Mouse (Mus musculus) brain, adult 2 months (tissue): ENCODE results near the gene Vamp9.

Experiments
- DNase-seq: peaks from one replicate; pipeline ENCODE4 v3.0.0; 2011; ENCODE audit warnings: low read depth, low spot score

Gene Vamp9

DNA sequence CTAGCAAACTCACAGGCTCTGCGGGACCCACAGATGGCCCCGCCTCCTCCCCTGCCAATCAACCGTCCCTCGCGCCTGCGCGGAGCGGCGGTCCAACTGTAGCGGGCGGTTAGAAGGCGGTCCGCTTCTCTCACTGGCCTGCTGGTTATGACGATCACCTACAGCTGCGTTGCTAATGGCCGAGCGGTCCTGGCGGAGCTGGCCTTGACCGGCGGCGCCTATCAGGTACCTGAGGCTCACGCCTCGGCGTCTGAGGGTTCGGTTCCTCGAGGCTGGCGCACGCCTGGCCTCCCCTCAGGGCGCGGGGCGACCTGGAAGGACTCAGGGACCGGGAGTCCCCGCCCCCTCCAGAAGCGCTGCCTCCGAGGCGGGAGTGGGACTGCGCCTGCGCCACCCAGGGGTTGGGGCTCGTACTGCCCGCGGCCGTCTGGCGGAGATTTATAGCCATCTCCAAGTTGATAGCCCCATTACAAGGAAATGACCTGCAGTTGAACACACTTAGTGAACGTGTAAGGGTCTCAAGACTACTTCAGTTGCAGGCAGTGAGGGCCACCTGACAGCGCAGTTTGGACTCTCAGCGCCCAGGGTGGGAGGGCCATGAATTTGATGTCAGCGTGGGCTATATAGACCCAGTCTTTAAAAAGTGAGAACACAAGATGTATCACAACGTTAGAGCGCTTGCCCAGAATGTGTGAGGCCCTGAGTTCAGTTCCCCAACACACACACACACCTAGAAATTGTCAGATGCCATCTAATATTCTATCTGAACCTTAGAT, at the start of gene Vamp9:
Gene Vamp9 (plus strand): TSS at position 74 of the 776 bp plus-strand sequence.
- peak; percentile 96 for DNase-seq

DNA sequence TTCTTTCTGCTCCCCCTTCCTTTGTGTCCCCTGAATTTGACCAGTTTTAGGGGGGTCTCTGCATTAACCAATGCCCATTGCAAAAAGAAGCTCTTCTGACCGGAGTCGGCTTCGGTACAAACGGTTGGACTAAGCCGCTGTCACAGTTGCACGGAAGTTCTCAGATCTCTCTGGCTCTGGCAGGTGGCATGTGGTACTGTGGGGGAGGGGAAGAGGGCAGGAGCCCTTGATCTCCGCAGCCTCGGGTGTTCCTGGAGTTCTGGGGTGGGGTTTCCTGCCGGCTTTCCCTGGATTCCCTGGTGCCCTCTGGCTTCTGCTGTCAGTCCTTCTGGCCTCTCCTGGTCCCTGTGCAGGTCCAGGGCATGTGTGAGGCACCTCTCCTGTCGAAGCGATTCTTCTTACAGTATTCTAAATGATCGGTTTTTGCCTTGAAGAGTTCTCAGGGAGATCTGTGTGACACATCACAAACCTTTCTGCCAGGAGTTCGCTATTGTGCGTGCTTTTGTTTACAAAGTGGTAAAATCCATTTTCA, 48.9 kb upstream of the Vamp9 start:
- no peak for DNase-seq

DNA sequence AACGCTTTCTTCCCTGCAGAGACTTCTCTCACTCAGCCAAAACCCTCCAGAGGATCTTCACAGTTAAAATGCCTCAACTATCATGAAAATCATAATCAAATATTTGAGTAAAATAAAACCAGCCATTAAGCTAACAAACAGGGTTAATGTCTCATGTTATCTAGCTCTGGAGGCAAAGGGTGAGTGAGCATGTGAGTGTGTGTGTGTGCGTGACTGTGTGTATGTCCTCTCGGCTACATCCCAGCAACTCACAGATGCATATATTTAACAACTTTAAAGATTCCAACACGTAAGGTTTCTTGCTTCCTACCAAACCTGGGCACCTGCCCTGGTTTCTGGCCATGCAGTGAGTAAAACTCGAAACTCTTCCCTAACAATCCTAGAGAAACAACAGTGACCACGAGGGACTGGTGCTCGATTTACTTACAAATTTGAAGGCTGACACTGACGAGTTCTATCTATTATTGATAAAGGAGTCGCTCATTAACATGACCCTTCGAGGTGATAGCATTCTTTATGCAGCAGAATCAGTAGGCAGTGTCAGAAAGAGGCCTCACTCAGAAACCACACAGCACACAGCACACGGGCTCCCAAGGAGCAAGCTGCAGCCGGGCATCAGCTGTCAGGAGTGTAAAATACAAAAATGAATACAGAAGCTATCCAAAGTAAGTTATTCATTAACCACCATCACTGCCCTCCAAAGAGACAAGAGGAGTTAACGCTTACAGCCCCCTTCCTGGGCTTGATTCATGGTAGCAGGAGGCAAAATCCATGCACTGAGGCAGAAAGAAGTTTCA, 46.2 kb upstream of the Vamp9 start:
- no peak for DNase-seq

DNA sequence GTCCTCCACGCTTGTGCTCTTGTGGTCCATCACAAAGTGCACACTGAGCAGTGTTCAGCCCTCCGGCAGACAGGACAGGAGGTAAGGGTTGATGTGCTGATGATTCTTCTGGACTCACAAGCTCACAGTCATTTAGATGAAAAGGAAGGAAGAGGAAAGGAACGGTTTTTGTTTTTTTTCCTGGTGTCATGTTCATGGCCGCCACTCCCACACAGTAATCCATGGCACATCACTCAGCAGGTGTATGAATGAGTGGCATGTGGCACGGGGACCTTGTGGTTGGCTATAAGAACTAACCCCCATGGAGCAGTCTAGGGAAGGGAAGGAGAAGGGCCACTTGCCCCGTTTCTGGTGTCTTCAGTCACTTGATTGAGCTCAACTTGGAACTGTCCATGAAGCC, 44.2 kb upstream of the Vamp9 start:
- DNase-seq = no peak

DNA sequence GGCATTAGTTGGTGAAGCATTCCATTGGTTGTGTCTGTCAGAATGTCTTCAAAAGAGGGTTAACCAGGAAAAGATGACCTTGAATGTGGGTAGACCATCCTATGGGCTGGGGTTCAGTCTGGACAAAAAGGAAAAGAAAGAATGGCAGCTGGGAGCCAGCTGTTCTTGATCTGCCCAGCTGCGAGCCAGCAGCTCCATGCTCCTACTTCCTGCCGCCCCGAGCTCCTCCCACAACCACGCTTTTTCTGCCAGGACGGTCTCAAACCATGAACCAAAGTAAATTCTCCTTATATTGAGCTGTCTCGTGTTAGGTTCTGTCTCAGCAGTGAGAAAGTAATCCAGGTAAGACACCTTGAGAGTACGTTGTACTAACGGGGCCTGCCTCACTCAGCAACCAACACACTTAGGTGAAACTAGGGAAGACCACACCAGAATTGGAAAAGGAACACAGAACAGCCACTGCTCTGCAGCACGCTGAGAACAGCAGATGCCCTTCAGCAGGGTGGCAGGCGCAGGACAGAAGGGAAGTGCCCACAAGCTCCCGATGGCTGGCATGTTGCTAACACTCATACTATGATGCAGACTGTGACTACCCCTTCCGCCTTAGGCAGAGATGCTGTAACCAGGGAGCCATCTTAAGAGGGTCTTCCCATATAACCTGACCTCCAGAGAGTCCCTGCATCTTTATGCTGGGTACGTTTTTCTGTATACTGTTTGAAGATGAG, 42.2 kb upstream of the Vamp9 start:
- DNase-seq = peak; percentile 59

DNA sequence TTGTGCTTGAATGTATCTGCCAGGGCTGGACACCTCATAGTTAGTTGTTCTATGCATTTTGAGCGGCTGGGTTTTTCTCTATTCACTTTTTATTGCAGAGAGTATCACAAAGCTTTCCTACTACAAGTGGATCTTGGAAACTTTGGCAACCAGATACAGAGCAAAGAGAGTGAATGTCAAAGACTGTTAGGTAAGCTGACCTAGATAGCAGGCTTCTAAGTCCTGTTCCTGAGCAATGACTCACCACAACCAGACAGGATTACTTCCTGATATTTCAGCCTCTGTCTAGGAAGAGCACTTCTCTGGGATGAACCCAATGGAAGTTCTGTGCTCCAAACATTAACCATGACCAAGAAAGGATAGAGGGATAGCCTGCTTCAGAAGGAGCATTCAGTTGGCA, 40.3 kb upstream of the Vamp9 start:
- DNase-seq = peak; percentile 51

DNA sequence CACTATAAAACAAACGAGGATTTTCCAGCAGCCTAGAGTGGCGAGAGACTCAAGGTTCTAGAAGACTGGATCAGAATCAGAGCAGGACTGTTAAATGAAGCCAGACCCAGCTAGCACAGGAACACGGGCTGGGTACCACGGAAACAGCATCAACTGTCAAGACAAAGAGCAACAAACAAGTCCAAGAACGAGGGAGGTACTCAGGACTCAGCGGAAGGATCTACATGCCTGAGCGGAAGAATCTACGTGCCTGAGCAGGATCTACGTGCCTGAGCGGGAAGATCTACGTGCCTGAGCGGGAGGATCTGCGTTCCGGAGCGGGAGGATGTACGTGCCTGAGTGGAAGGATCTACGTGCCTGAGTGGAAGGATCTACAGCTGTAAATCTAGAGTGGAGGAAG, 37.8 kb upstream of the Vamp9 start:
- DNase-seq = no peak

DNA sequence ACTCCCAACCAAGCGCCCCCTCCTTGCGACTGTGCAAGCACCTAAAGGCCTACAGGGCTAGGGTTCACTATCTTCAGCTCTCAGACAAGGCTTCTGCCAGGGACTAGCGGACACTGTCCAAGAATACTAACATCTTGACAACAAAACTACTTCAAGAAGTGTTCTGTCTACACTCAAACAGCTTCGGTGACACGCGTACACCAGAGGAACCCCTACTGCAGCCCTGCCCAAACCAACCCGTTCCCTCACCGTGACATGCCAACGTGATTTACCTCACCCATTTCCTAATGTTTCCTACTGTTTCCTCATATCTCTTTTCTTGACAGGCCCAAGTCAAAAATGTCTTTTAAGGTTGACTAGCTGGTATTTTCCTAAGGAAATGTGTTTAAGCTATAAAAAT, 37.1 kb upstream of the Vamp9 start:
- DNase-seq = no peak

DNA sequence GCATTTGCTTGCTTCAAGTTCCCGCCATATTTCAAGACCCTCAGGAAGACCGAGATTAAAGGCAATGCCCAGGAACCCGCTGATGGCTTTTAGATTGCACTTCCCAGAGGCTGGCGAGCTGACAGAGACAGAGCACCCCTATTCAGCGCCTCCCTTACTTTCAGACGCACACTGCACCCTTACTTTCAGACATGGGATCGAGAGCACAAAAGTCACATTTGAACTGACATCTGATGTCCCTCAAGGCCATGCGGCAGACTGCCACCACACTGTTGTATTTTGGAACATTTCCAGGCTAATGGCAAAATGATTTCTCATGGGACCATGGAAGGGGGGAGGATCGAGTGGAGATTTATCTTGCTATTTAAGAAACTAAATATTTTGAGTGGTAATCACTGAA, 28.5 kb upstream of the Vamp9 start:
- no peak for DNase-seq

DNA sequence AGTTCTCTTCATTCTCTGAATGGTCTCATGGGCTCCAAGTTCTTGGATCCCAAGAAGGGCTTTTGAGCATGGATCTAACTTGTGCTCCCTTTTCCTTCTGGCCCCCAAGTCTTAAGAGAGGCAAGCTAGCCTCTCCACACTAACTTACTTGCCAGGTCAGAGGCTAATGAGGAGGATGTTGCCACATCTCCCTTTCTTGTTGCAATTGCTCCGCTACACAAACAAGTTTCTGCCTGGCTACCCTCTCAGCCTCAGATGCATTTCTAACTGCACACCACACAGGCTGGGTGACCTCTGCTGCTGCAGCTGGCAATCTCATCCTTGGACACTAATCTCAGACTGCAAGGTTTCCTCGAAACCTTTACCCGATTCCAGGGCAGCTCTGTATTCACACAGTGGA, 23.6 kb upstream of the Vamp9 start:
- no peak for DNase-seq

DNA sequence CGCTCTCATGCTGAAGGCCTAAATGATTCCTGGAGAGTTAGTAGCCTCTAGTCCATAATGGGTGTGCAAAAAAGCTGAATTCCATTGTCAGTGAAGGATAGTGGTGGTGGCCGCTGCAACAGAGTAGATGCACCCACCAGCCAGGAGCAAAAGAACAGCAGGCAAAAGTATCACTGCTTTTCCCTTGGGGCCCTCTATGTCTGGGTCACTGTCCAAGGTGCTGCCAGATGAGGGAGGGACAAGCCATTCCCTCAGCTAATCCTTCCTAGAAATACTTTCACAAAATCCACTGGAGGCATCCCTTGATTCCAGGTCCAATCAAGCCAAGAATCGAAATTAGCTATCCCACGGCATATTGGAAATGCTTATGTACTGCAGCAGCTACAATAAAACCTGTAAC, 22.0 kb upstream of the Vamp9 start:
- DNase-seq = no peak

DNA sequence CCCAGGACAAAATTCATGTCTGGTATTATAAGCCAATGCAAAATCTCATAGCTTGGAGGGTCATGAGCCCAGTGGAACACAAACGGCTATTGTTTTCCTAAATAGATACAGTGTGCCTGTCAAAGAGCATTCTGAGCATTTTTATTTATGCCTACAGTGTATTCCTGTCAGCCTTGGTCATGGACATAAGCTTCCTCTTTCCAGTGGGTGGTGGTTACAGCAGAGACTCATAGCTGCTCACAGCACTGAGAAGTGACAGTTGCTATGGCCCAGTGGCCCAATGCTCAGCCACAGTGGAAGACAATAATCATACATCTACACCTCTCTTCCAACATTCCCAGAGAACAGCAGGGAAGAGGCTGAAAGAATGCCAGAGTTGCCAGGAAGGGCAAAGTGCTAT, 18.9 kb upstream of the Vamp9 start:
- no peak for DNase-seq

DNA sequence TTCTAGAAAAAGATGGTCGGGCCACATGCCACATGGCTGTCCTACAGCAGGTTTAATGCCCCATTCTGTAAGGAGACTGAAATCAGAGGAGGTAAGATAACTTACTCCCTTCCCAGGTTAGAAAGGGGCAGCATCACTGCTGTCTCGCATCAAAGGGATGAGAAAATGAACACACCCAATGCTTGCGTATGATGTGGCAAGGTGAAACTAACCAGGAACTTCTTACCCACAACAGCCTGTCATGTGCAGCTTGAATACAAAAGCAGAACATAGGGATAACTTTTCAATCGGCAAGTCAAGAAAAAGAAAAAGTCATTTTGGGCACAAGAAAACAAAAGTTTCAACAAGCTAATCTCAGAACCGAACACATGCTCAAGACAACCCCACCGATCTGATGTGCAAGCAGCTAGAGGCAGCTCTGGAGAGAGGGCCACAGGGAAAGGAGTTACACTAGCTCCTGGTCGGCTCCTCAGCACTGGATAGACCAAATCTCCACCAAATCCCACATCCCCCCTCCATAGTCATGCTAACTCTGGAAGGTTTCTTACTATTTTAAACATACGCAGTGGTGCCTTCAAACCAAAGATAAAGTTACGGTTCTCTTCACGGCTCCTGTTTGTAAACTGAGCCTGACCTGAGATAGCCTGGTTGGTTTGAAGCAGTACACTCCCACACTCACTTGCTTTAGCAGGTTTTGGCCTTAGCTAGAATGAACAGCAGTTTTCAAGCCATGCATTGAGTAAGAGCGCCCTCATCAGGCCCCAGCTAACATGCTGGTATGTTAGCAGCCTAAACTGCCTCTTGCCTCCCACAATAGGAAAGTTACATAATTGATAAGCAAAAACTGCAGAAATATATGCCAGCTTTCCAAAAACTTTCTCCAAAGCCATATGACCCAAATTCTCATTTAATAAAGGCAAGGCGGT, 14.3 kb upstream of the Vamp9 start:
- peak; percentile 92 for DNase-seq

DNA sequence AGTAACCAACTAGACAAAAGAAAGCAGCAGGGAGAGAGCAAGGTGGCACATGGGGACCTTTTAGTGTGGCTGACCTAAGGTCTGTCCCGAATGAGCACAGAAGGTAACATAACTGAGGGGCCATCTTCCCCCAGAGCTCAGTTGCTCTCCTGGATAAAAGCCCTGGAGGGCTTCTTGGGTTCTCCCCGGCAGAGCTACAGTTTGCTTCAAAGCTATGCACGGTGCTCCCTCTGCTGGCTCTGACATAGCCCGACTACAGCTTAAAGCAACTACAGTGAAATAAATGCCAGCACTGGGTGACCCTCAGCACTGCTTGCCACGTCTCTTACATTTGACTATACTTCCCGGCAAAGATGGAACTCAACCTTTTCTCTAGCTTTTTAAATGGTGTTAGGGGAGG, 6.0 kb upstream of the Vamp9 start:
- peak; percentile 87 for DNase-seq

DNA sequence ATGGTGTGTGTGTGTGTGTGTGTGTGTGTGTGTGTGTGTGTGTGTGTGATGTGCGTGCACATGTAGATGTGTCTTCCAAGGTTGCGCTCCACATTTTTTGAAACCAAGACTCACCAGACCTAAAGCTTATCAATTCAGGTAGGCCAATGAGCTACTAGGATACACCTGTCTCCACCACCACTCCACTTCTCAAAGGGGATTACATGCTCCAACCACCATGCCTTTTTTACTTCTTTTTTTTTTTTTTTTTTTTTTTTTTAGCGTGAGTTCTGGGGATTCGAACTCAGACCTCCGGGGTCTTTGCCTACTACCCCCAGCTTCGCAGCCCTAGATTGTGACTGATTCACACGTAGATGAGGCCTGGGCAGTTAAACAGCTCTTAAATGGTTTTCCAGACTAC, 323 bp upstream of the Vamp9 start:
- DNase-seq = no peak

DNA sequence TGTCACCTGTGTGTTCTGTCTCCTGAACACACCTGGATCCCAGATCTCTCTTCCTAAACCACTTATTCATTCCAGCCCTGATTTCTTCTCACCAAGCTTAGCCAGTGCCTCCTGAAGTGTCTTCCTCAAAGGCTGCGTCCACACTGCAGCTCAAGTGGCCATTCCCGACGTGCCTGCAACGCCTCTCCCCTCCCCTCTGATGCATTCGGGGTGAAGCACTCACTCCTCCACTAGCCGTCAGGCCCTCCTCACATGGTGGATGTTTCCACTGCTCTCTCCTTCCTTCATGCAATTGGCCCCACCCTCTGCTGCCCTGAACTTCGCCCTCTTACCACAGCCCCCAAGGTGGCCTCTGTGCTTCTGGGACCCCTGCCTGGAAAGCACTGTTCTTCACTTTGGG, 9.4 kb downstream of the Vamp9 start:
- no peak for DNase-seq

DNA sequence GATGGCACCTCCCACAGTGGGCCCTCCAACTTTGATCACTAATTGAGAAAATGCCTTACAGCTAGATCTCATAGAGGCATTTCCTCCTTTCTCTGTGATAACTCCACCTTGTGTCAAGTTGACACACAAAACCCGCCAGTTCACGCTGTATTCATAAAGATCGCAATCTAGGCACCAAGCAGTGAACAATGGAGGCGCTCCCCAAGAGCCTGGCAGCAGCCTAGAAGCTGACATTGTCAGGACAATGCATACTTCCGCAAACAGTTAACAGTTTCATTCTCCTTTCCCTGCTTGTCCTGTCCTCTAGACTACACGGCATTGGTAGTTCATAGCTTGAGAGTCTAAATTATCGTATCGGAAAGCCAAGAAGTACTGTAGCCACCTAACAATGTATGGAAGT, 16.0 kb downstream of the Vamp9 start:
- DNase-seq = no peak

DNA sequence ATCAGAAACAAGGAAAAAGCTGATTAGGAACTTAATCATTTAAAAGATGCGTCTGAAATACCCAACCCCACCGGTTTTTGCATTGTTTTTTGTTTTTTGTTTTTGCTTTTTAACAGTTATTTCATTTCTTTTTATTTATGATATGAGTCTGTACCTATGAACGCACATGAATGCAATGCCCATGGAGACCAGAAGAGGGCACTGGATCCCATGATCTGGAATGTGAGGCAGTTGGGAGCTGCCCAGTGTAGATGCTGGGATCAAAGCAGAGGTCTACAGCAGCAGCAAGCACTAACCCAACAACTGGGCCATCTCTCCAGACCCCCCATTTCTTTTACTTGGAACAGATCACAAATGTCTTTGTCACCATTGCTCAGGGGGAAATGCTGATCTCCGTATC, 21.9 kb downstream of the Vamp9 start:
- peak; percentile 50 for DNase-seq

DNA sequence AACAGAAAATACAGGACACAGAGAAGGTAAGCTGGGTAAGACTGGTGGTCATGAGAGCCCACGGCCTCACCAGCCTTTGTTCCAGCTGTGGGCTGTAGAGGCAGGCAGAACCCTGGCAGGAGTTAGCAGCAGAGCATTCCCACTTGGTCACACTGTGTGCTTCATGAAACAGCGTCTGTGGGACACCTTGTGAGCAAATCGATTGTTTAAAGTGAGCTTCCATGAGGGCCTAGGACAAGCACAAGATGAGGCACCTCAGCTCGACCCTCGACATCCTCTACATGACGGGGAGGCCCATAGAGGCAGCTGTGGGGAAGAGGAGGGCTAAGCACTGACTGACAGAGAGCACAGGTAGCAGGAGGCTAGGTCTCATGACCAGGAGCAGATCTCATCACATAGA, 25.9 kb downstream of the Vamp9 start:
- DNase-seq = no peak

DNA sequence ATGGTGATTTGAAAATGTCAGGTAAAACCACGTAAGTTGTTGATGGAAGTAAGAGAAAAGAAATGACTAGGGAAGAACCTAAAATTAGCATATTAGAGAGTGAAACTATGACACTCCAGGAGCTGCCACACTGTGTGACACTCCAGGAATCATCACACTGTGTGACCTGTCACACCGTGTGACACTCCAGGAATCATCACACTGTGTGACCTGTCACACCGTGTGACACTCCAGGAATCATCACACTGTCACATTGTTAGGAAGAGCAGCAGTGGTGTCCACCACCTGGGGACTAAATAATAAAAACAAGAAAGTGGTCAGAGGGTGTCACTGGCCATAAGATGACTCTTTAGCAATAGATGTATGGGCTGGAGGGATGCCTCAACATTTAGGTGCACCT, 33.4 kb downstream of the Vamp9 start:
- no peak for DNase-seq

DNA sequence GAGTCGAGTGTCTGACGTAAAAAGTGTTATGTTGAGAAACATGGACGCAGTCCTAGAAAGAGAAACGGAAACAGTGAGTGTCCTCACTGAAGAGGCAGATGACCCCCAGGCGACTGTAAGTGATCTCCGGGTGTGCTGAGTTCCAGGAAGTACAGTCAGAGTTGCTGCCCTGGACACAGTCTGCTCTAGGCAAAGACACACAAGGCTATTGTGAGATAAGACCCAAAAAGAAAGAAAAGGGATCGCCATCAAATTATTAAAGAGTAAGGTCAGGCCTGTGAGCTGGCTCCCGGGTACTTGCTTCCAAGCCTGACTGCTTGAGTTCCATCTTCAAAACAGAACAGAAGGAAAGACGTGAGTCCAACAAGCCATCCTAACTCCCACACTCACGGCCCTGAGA, 35.2 kb downstream of the Vamp9 start:
- DNase-seq = no peak
